Comparison of ENCODE assay signal across 20 mouse cellular contexts in genomic region chr7:109965658-109966057, GRCm38 (mm10). TPM values are rescaled to one million over a fixed set of nuclear protein-coding genes. Genes with fewer than 3 reads are reported as not detected.
A peak's percentile ranks its signal among the peaks of the same experiment; 100 is the strongest.
DNase-seq lines count a peak whose midpoint lies in the region; ATAC-seq and TF ChIP-seq lines count a peak whose summit lies in the region.
"Had no signal": no experiment of that assay in that cellular context is flagged by ENCODE, and none has a peak within 500 bp of the region (broad histone marks: within the 10 kb centered on the region; RNA-seq: fewer than 3 reads in every experiment).

No protein-coding gene starts in this region.

- DNase-seq in CD4-positive, CD25-positive, alpha-beta regulatory T cell, adult 2 months (ENCODE audit: low read depth, low spot score) = peak; percentile 28
- DNase-seq in kidney, postnatal 0 days (ENCODE audit: low spot score) = no peak
- no peak for DNase-seq in kidney, postnatal 25 days
- DNase-seq in thymus, postnatal 4 days = peak; percentile 26
- DNase-seq in thymus, postnatal 36 days = no peak
- DNase-seq in stomach, postnatal 0 days (ENCODE audit: low spot score) = no peak
- DNase-seq in heart, postnatal 36 days = no peak
- DNase-seq: adrenal gland, postnatal 25 days; cerebellum, adult 18-20 months; cerebellum, postnatal 36 days; heart, adult 18-20 months; liver, embryonic 13.5 days; lung, postnatal 10 days; thymus, adult 18-20 months had no signal

- H3K4me1 ChIP-seq in kidney, postnatal 0 days (replicated peaks; ENCODE audit: insufficient read depth, low read length) = no peaks in the 10 kb centered on the region
- H3K4me1 ChIP-seq in stomach, postnatal 0 days (replicated peaks; ENCODE audit: control insufficient read depth, insufficient read depth) = no peaks in the 10 kb centered on the region

- H3K36me3 ChIP-seq in kidney, postnatal 0 days (ENCODE audit: insufficient read depth, low read length) = no peaks in the 10 kb centered on the region
- no peaks in the 10 kb centered on the region for H3K36me3 ChIP-seq in stomach, postnatal 0 days (ENCODE audit: control insufficient read depth, insufficient read depth, low read length)
- H3K36me3 ChIP-seq: forebrain, embryonic 10.5 days; heart, embryonic 15.5 days; kidney, embryonic 15.5 days; liver, embryonic 13.5 days; midbrain, embryonic 13.5 days; neural tube, embryonic 12.5 days had no signal

- no peak overlapping the region for H3K27ac ChIP-seq in kidney, postnatal 0 days
- no peak overlapping the region for H3K27ac ChIP-seq in stomach, postnatal 0 days (replicated peaks)
- H3K27ac ChIP-seq: forebrain, embryonic 10.5 days; heart, embryonic 15.5 days; kidney, embryonic 15.5 days; liver, embryonic 13.5 days; midbrain, embryonic 13.5 days; neural tube, embryonic 12.5 days had no signal

- H3K27me3 ChIP-seq in kidney, postnatal 0 days (ENCODE audit: insufficient read depth, low read length) = no peaks in the 10 kb centered on the region
- H3K27me3 ChIP-seq in stomach, postnatal 0 days (ENCODE audit: control insufficient read depth, insufficient read depth, low read length) = no peaks in the 10 kb centered on the region
- H3K27me3 ChIP-seq: heart, embryonic 15.5 days; kidney, embryonic 15.5 days; midbrain, embryonic 13.5 days; neural tube, embryonic 12.5 days had no signal

- peak; percentile 16; the same call in 1 of the 2 replicates for TF ChIP-seq CTCF in kidney, postnatal 0 days (IDR thresholded peaks at IDR 0.05; ENCODE audit: low read depth)
- peak; percentile 37; the same call in 1 of the 2 replicates for TF ChIP-seq CTCF in stomach, postnatal 0 days (IDR thresholded peaks at IDR 0.05; ENCODE audit: low read depth)

- no peak overlapping the region for H3K4me3 ChIP-seq in kidney, postnatal 0 days (replicated peaks; ENCODE audit: low read depth, low read length)
- no peak overlapping the region for H3K4me3 ChIP-seq in stomach, postnatal 0 days (ENCODE audit: low read depth, low read length)
- H3K4me3 ChIP-seq: forebrain, embryonic 10.5 days; heart, embryonic 15.5 days; kidney, embryonic 15.5 days; liver, embryonic 13.5 days; midbrain, embryonic 13.5 days; neural tube, embryonic 12.5 days had no signal

- H3K4me2 ChIP-seq in kidney, postnatal 0 days (ENCODE audit: low read length) = no peak overlapping the region
- no peak overlapping the region for H3K4me2 ChIP-seq in stomach, postnatal 0 days (replicated peaks; ENCODE audit: low read depth)
- H3K4me2 ChIP-seq: heart, embryonic 15.5 days; kidney, embryonic 15.5 days; liver, embryonic 13.5 days; midbrain, embryonic 13.5 days; neural tube, embryonic 12.5 days had no signal

- no peaks in the 10 kb centered on the region for H3K9me3 ChIP-seq in kidney, postnatal 0 days (replicated peaks; ENCODE audit: low read length)
- H3K9me3 ChIP-seq in stomach, postnatal 0 days (ENCODE audit: control insufficient read depth, low read length) = no peaks in the 10 kb centered on the region
- H3K9me3 ChIP-seq: forebrain, embryonic 10.5 days; heart, embryonic 15.5 days; kidney, embryonic 15.5 days; midbrain, embryonic 13.5 days; neural tube, embryonic 12.5 days had no signal

- H3K9ac ChIP-seq in kidney, postnatal 0 days (ENCODE audit: low read depth, low read length) = no peak overlapping the region
- H3K9ac ChIP-seq in stomach, postnatal 0 days (ENCODE audit: low read length) = no peak overlapping the region
- H3K9ac ChIP-seq: heart, embryonic 15.5 days; kidney, embryonic 15.5 days; liver, embryonic 13.5 days; midbrain, embryonic 13.5 days; neural tube, embryonic 12.5 days had no signal

- intact Hi-C loops in heart, postnatal 36 days (cut with DNase I) = loop anchor here (5.0 to 10.0 kb wide), 2 partner anchors 157 to 441 kb away; partner anchors contain the start of gene Wee1

- no peak for TF ChIP-seq EP300 in stomach, postnatal 0 days (optimal IDR thresholded peaks at IDR 0.05)

- ATAC-seq in CD4-positive, CD25-positive, alpha-beta regulatory T cell, adult 4 months = no peak
- ATAC-seq in kidney, postnatal 0 days (replicated peaks; ENCODE audit: low FRiP score, low read depth) = no peak
- ATAC-seq in stomach, postnatal 0 days (ENCODE audit: low FRiP score, low TSS enrichment) = no peak
- ATAC-seq: midbrain, embryonic 13.5 days had no signal

RNA-seq across cellular contexts. Expression of gene Dennd5a, which starts 5.4 kb away (rescaled TPM):
- 10 to 100 TPM; 23.4 to 27.6 TPM for polyA plus RNA-seq in CD4-positive, CD25-positive, alpha-beta regulatory T cell, adult 4 months (2017; shearing (Covaris generic))
- polyA plus RNA-seq in kidney, postnatal 0 days (2015; fragmentation: Nextera tagmentation; extraction: Ambion mirVana) = 32.3 and 35.0 TPM in 2 replicates
- 13.8 and 14.5 TPM in 2 replicates for polyA plus RNA-seq in stomach, postnatal 0 days (2015; fragmentation: Nextera tagmentation; extraction: Ambion mirVana)
- total RNA-seq in heart, postnatal 36 days (2021) = 100 to 1,000 TPM; 134 to 147 TPM

RNA-seq across cellular contexts. Expression of gene Tmem41b, which starts 21.1 kb away (rescaled TPM):
- 10 to 100 TPM; 35.0 to 39.5 TPM for polyA plus RNA-seq in CD4-positive, CD25-positive, alpha-beta regulatory T cell, adult 4 months (2017; shearing (Covaris generic))
- polyA plus RNA-seq in kidney, postnatal 0 days (2015; fragmentation: Nextera tagmentation; extraction: Ambion mirVana) = 72.9 and 75.0 TPM in 2 replicates
- polyA plus RNA-seq in stomach, postnatal 0 days (2015; fragmentation: Nextera tagmentation; extraction: Ambion mirVana) = 85.5 and 88.5 TPM in 2 replicates
- 10 to 100 TPM; 54.5 to 55.3 TPM for total RNA-seq in heart, postnatal 36 days (2021)

RNA-seq across cellular contexts. Expression of gene Ipo7, which starts 52.4 kb away (rescaled TPM):
- 10 to 100 TPM; 24.0 to 33.0 TPM for polyA plus RNA-seq in CD4-positive, CD25-positive, alpha-beta regulatory T cell, adult 4 months (2017; shearing (Covaris generic))
- polyA plus RNA-seq in kidney, postnatal 0 days (2015; fragmentation: Nextera tagmentation; extraction: Ambion mirVana) = 27.5 and 30.6 TPM in 2 replicates
- polyA plus RNA-seq in stomach, postnatal 0 days (2015; fragmentation: Nextera tagmentation; extraction: Ambion mirVana) = 15.6 and 16.5 TPM in 2 replicates
- total RNA-seq in heart, postnatal 36 days (2021) = 10 to 100 TPM; 95.6 to 96.4 TPM

Comparison
In these comparisons a context has a peak if more than half of its experiments do, and no peak if none do; other contexts are left out.
1. DNase-seq: peak in CD4-positive, CD25-positive, alpha-beta regulatory T cell, adult 2 months (single experiment) and thymus, postnatal 4 days (single experiment); none in kidney, postnatal 0 days (single experiment), kidney, postnatal 25 days (0 of 2), thymus, postnatal 36 days (0 of 2), stomach, postnatal 0 days (single experiment) and heart, postnatal 36 days (0 of 2).